Mouse (Mus musculus) liver, adult 2 months (tissue): ENCODE data around the gene Slc11a2.

Experiments
- CTCF ChIP-seq: fragments of 200-500 bp; IDR thresholded peaks from 2 replicates; pipeline ENCODE4 v1.5.1; 2011; ENCODE audit warnings: low read depth, low read length, control low read depth
- POLR2A ChIP-seq: fragments of 200-500 bp; IDR thresholded peaks from 2 replicates; pipeline ENCODE4 v1.6.1; 2011; ENCODE audit warnings: low read length, control low read depth; ENCODE audit not compliant: insufficient read depth; ENCODE audit errors: extremely low read depth

DNA sequence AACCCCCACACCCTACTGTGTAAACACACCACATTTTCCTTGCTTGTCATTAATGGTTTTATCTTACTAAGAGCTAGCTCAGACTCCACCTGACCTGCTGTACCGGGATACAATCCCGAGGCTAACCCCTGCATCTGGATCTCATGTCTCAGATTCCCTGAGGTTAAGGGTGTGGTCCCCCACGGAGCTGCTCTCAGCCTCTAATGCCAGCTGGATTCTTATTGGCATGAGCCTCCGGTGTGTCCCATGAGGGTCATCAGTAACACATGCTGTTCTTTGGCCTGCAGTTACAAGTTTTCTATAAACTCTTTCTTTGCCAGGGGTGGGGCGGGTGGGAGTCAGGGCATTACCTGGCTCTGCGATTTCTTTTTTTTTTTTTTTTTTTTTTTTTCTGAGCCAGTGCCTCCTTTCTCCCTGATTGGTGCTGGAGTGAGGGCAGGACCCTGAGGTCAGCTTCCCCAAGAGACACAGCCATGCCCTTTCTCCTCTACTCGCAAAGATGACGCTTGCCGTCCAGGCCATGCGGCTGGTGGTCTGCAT lies 72.1 kb downstream of the Slc11a2 start, which contains the start of the genes Methig1 and Mettl7a2:
- TF ChIP-seq POLR2A = no peak
- no peak for TF ChIP-seq CTCF
